Mouse (Mus musculus): ENCODE measurements around the gene Eid2b. TPM values are rescaled to one million over a fixed set of nuclear protein-coding genes. Genes with fewer than 3 reads are reported as not detected.

Eid2b gene
- polyA plus RNA-seq, 1 experiment, result 0.60 TPM

DNA sequence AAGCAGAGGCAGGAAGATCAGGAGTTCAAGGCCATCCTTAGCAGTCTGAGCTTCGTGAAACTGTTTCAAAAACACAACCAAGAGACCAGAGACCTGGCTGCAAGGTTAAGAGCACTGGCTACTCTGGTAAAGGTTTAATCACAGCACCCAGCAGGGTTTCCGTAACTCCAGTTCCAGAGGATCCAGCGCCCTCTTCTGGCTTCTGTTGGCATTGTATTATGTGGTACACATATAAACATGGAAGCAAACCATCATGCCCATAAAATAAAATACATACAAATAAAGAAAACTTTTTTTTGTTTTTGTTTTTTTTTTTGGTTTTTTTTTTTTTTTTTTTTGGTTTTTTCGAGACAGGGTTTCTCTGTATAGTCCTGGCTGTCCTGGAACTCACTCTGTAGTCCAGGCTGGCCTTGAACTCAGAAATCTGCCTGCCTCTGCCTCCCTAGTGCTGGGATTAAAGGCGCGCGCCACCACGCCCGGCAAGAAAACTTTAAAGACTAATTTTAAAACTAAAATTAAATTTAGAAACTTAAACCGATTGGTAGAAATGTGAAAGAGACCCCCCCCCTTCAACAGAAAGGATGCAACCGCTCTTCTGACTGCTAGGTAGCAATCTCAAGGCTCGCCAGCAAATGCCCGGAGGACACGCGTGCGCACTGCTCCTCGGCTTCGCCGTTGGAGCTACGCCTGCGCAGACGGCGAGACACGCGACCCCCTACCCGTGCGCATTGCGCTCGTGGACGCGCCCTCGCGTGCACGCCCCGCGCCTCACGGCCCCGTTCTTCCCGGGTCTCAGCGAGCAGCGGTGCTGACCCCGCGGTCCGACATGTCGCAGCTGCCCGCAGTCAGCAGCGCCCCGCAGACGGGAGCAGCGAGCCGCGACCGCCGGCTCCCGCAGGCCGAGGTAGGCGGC is 10.2 kb upstream of the Eid2b start, which contains the start of gene Eid2:
Eid2 (plus strand) TSS at position 753 of the 913 bp plus-strand sequence.
- H3K4me3 ChIP-seq (replicated peaks), result peak within 1 kb of the TSS; percentile 65
- no peaks in the 10 kb centered on the region for H3K36me3 ChIP-seq (ENCODE audit: control insufficient read depth)
- peaks cover 12% of the 10 kb centered on the region for H3K4me1 ChIP-seq (ENCODE audit: control insufficient read depth)
- TF ChIP-seq GATA1 (IDR thresholded peaks at IDR 0.05; ENCODE audit: low read length) (no peak), TAL1 (IDR thresholded peaks at IDR 0.05; ENCODE audit: low read length) (no peak)
- peaks cover 31% of the 10 kb centered on the region for H3K27me3 ChIP-seq (ENCODE audit: control insufficient read depth)
- H3K9me3 ChIP-seq (ENCODE audit: control insufficient read depth, low read length), result peaks cover 5% of the 10 kb centered on the region; the same call in 1 of the 2 replicates

GRCm38 (mm10) chr7:28268042-28268531 is 9.5 kb upstream of the Eid2b start:
- Histone ChIP-seq H3K4me1 (ENCODE audit: control insufficient read depth) (peaks cover 12% of the 10 kb centered on the region), H3K4me3 (replicated peaks) (peak overlapping the region; percentile 65), H3K27me3 (ENCODE audit: control insufficient read depth) (peaks cover 31% of the 10 kb centered on the region), H3K9me3 (ENCODE audit: control insufficient read depth, low read length) (peaks cover 5% of the 10 kb centered on the region; the same call in 1 of the 2 replicates), H3K36me3 (ENCODE audit: control insufficient read depth) (no peaks in the 10 kb centered on the region)
- no peak for TF ChIP-seq GATA1 (IDR thresholded peaks at IDR 0.05; ENCODE audit: low read length)
- TF ChIP-seq TAL1 (IDR thresholded peaks at IDR 0.05; ENCODE audit: low read length), result no peak

DNA sequence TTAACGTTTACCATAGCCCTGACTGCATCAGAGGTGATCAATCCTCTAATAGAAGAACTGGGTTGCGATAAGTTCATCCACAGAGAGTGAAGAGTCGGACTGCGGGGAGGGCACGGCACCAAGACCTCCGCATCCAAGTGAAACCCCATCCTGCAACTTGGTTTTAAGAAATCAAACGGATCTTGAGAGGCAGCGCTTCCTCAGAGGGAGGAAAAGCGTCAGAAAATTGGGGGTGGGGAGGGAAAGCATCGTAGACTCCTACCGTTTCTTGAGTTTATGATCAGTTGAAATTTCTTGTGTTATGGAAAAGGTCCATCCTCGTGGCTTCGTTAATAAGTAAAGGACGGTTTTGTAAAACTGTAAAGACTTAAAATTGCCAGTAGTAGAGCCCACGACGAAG is 9.0 kb upstream of the Eid2b start:
- H3K36me3 ChIP-seq (ENCODE audit: control insufficient read depth), result no peaks in the 10 kb centered on the region
- H3K9me3 ChIP-seq (ENCODE audit: control insufficient read depth, low read length), result peaks cover 5% of the 10 kb centered on the region; the same call in 1 of the 2 replicates
- H3K27me3 ChIP-seq (ENCODE audit: control insufficient read depth), result peaks cover 31% of the 10 kb centered on the region
- H3K4me1 ChIP-seq (ENCODE audit: control insufficient read depth), result peaks cover 12% of the 10 kb centered on the region
- TF ChIP-seq GATA1 (IDR thresholded peaks at IDR 0.05; ENCODE audit: low read length) (no peak), TAL1 (IDR thresholded peaks at IDR 0.05; ENCODE audit: low read length) (no peak)
- peak overlapping the region; percentile 65 for H3K4me3 ChIP-seq (replicated peaks)

GRCm38 (mm10) chr7:28269355-28269754 is 8.2 kb upstream of the Eid2b start:
- no peaks in the 10 kb centered on the region for H3K36me3 ChIP-seq (ENCODE audit: control insufficient read depth)
- H3K4me1 ChIP-seq (ENCODE audit: control insufficient read depth), result peaks cover 12% of the 10 kb centered on the region
- peaks cover 31% of the 10 kb centered on the region for H3K27me3 ChIP-seq (ENCODE audit: control insufficient read depth)
- H3K4me3 ChIP-seq (replicated peaks), result no peak overlapping the region
- H3K9me3 ChIP-seq (ENCODE audit: control insufficient read depth, low read length), result peaks cover 5% of the 10 kb centered on the region; the same call in 1 of the 2 replicates
- no peak for TF ChIP-seq GATA1 (IDR thresholded peaks at IDR 0.05; ENCODE audit: low read length)
- TF ChIP-seq TAL1 (IDR thresholded peaks at IDR 0.05; ENCODE audit: low read length), result no peak

DNA sequence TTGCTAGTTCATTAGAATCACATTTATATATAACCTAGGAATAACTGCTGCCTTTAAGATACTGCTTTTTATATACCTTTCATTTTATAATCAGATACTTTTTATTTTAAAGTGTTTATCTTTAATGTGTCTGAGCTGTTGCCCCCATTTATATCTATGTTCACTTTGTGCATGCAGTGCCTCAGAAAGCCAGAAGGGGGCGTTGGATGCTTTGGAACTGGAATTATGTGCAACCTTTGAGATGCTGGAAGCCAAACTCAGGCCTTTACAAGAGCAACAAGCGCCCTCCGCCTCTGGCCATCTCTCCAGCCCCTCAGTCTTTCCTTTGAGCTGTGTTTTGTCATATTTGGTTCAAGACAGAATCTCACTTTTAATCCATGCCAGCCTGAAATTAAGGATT is 5.8 kb upstream of the Eid2b start:
- no peak for TF ChIP-seq GATA1 (IDR thresholded peaks at IDR 0.05; ENCODE audit: low read length)
- peaks cover 27% of the 10 kb centered on the region for H3K27me3 ChIP-seq (ENCODE audit: control insufficient read depth)
- no peaks in the 10 kb centered on the region for H3K36me3 ChIP-seq (ENCODE audit: control insufficient read depth)
- H3K9me3 ChIP-seq (ENCODE audit: control insufficient read depth, low read length), result peaks cover 5% of the 10 kb centered on the region; the same call in 1 of the 2 replicates
- H3K4me3 ChIP-seq (replicated peaks), result no peak overlapping the region
- peaks cover 12% of the 10 kb centered on the region for H3K4me1 ChIP-seq (ENCODE audit: control insufficient read depth)

DNA sequence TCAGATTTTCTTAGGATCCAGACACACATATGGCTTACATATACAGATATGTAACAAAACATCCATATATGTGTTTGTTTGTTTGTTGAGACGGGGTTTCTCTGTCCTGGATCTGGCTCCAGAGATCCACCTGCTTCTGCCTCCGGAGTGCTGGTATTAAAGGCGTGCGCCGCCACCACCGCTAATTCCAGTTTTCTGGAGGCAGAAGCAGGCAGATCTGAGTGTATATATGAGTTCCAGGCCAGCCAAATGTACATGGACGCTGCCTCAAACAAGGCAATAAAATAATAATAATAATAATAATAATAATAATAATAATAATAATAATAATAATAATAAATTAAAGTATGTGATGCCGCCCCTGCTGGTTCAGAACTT is 313 bp upstream of the Eid2b start:
- Histone ChIP-seq H3K27me3 (ENCODE audit: control insufficient read depth) (peaks cover 2% of the 10 kb centered on the region; the same call in 1 of the 2 replicates), H3K36me3 (ENCODE audit: control insufficient read depth) (no peaks in the 10 kb centered on the region), H3K9me3 (ENCODE audit: control insufficient read depth, low read length) (no peaks in the 10 kb centered on the region), H3K4me1 (ENCODE audit: control insufficient read depth) (peaks cover 13% of the 10 kb centered on the region), H3K4me3 (replicated peaks) (peak overlapping the region; percentile 90)
- TF ChIP-seq GATA1 (IDR thresholded peaks at IDR 0.05; ENCODE audit: low read length) (no peak), TAL1 (IDR thresholded peaks at IDR 0.05; ENCODE audit: low read length) (no peak)

DNA sequence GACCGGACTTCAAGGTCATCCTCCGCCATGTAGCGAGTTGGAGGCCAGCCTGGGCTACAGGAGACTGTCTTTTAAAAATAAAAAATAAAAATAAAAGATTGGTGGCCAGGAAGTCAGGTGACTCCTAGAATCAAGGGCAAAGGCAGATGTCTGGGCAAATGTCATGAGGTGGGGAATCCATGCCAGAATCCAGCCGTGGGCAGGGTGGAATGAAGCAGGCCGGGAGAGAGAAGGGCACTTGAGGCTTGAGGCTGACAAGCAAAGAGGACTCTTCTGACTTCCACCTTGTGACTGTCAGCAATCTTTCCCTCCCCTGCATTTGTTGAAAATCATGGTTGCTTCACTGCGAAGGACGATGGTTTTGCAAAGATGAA is 727 bp downstream of the Eid2b start:
- peak overlapping the region; percentile 90 for H3K4me3 ChIP-seq (replicated peaks)
- TF ChIP-seq TAL1 (IDR thresholded peaks at IDR 0.05; ENCODE audit: low read length), result no peak
- TF ChIP-seq GATA1 (IDR thresholded peaks at IDR 0.05; ENCODE audit: low read length), result no peak
- H3K36me3 ChIP-seq (ENCODE audit: control insufficient read depth), result no peaks in the 10 kb centered on the region
- H3K4me1 ChIP-seq (ENCODE audit: control insufficient read depth), result peaks cover 13% of the 10 kb centered on the region
- peaks cover 2% of the 10 kb centered on the region; the same call in 1 of the 2 replicates for H3K27me3 ChIP-seq (ENCODE audit: control insufficient read depth)
- no peaks in the 10 kb centered on the region for H3K9me3 ChIP-seq (ENCODE audit: control insufficient read depth, low read length)

DNA sequence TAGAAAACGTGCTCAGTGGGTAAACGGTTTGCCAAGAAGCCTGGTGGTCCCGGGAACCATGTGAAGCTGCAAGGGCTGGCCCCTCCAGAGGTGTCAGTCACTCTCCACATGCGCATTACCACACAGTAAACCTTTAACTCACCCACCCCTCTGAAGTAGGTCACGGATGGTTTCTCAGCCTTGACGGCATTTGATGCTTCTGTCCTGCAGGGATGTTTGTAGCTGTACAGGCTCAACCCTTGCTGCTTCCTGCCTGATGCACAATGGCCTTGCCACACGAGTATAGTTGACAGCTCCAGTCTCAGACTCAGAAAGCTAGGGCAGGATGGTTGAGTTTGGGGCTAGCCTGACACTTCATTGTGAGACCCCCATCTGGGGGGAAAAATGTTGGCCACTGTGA is 3.1 kb downstream of the Eid2b start:
- H3K27me3 ChIP-seq (ENCODE audit: control insufficient read depth), result peaks cover 2% of the 10 kb centered on the region; the same call in 1 of the 2 replicates
- H3K4me3 ChIP-seq (replicated peaks), result no peak overlapping the region
- H3K9me3 ChIP-seq (ENCODE audit: control insufficient read depth, low read length), result no peaks in the 10 kb centered on the region
- no peak for TF ChIP-seq TAL1 (IDR thresholded peaks at IDR 0.05; ENCODE audit: low read length)
- no peak for TF ChIP-seq GATA1 (IDR thresholded peaks at IDR 0.05; ENCODE audit: low read length)
- H3K36me3 ChIP-seq (ENCODE audit: control insufficient read depth), result no peaks in the 10 kb centered on the region
- peaks cover 13% of the 10 kb centered on the region for H3K4me1 ChIP-seq (ENCODE audit: control insufficient read depth)

- H3K27me3 ChIP-seq (ENCODE audit: control insufficient read depth), result peaks cover 80% of the 10 kb centered on the region
- H3K4me3 ChIP-seq (replicated peaks), result no peak overlapping the region
- H3K4me1 ChIP-seq (ENCODE audit: control insufficient read depth), result peaks cover 7% of the 10 kb centered on the region
- TF ChIP-seq TAL1 (IDR thresholded peaks at IDR 0.05; ENCODE audit: low read length) (no peak), GATA1 (IDR thresholded peaks at IDR 0.05; ENCODE audit: low read length) (no peak)
- H3K36me3 ChIP-seq (ENCODE audit: control insufficient read depth), result no peaks in the 10 kb centered on the region
- no peaks in the 10 kb centered on the region; the same call in 1 of the 2 replicates for H3K9me3 ChIP-seq (ENCODE audit: control insufficient read depth, low read length)
Measured at GRCm38 (mm10) chr7:28290165-28290564, 12.6 kb downstream of the Eid2b start.
